Mouse (Mus musculus) inflammation-experienced regulatory T-cells, adult 16 weeks (primary cell): Measurements from ENCODE around the gene Fads1. TPM values are rescaled to one million over a fixed set of nuclear protein-coding genes. Genes with fewer than 3 reads are reported as not detected.

ENCODE experiments used
- polyA plus RNA-seq: library from polyadenylated mRNA; unstranded; fragments of 100-300 nt; shearing (Covaris generic); gene quantifications from one replicate; pipeline ENCODE4 v1.2.1, GENCODE M21; 2017

Fads1 gene
- polyA plus RNA-seq, result 13.3 TPM

GRCm38 (mm10) chr19:10182670-10183298, at the start of gene Fads1:
Gene Fads1, plus strand, starts transcription at chr19:10182888.

GRCm38 (mm10) chr19:10203848-10204615, 21.3 kb downstream of the Fads1 start, which contains the start of the genes Tmem258 and Fen1:
Gene Tmem258, plus strand, starts transcription at chr19:10204014.
Gene Fen1, minus strand, starts transcription at chr19:10204169.

GRCm38 (mm10) chr19:10240654-10241305, 58.1 kb downstream of the Fads1 start, which contains the start of gene Myrf:
Gene Myrf, minus strand, starts transcription at chr19:10240748.

Other genes starting within 250 kb of the Fads1 start
- gene Fth1, start 202.3 kb upstream of the Fads1 start, polyA plus RNA-seq, result 2,424 TPM
- 0.28 TPM for gene Best1, start 181.3 kb upstream of the Fads1 start, polyA plus RNA-seq
- 0.96 TPM for gene Rab3il1, start 181.2 kb upstream of the Fads1 start, polyA plus RNA-seq
- not detected for gene Fads3, start 141.3 kb upstream of the Fads1 start, polyA plus RNA-seq
- 0.12 TPM for gene Fads2, start 81.1 kb upstream of the Fads1 start, polyA plus RNA-seq
- gene Tmem258, start 21.1 kb downstream of the Fads1 start, polyA plus RNA-seq, result 330 TPM
- 52.0 TPM for gene Fen1, start 21.3 kb downstream of the Fads1 start, polyA plus RNA-seq
- not detected for gene Myrf, start 57.9 kb downstream of the Fads1 start, polyA plus RNA-seq
- gene Dagla, start 122.0 kb downstream of the Fads1 start, polyA plus RNA-seq, result 0.15 TPM
- 0.13 TPM for gene Syt7, start 206.2 kb downstream of the Fads1 start, polyA plus RNA-seq